Mouse (Mus musculus) embryo, embryonic 10.5 days (tissue): Measurements from ENCODE around the gene Ftsj1.

Experiments
- DNase-seq: peaks from one replicate; pipeline ENCODE4 v3.0.0-alpha.2; 2015; ENCODE audit warnings: low spot score

Ftsj1 gene

GRCm38 (mm10) chrX:8252334-8253285 is at the start of gene Ftsj1:
Ftsj1 (minus strand) TSS chrX:8252406.
- peak; percentile 90 for DNase-seq

GRCm38 (mm10) chrX:8288621-8289020 is 36.4 kb upstream of the Ftsj1 start:
- DNase-seq: no peak

- no peak for DNase-seq
Measured at GRCm38 (mm10) chrX:8274056-8274455, 21.9 kb upstream of the Ftsj1 start.

GRCm38 (mm10) chrX:8272000-8272399 is 19.8 kb upstream of the Ftsj1 start:
- no peak for DNase-seq

GRCm38 (mm10) chrX:8271083-8271820 is 19.0 kb upstream of the Ftsj1 start, which contains the start of gene Slc38a5:
Slc38a5 (plus strand) TSS chrX:8271133.
- peak; percentile 3 for DNase-seq

- DNase-seq: no peak
Measured at GRCm38 (mm10) chrX:8264222-8264621, 12.0 kb upstream of the Ftsj1 start.

GRCm38 (mm10) chrX:8263156-8263804 is 11.1 kb upstream of the Ftsj1 start:
- no peak for DNase-seq

- no peak for DNase-seq
Measured at GRCm38 (mm10) chrX:8259478-8259877, 7.3 kb upstream of the Ftsj1 start.

GRCm38 (mm10) chrX:8255807-8256206 is 3.6 kb upstream of the Ftsj1 start:
- no peak for DNase-seq

- DNase-seq: no peak
Measured at GRCm38 (mm10) chrX:8253711-8254110, 1.5 kb upstream of the Ftsj1 start.

- DNase-seq: no peak
Measured at GRCm38 (mm10) chrX:8251789-8252333, 345 bp downstream of the Ftsj1 start.

GRCm38 (mm10) chrX:8248542-8249120 is 3.6 kb downstream of the Ftsj1 start:
- no peak for DNase-seq

GRCm38 (mm10) chrX:8247680-8248079 is 4.5 kb downstream of the Ftsj1 start:
- no peak for DNase-seq

GRCm38 (mm10) chrX:8238804-8239395 is 13.3 kb downstream of the Ftsj1 start:
- DNase-seq: no peak

GRCm38 (mm10) chrX:8236704-8237103 is 15.5 kb downstream of the Ftsj1 start:
- DNase-seq: no peak

- DNase-seq: no peak
Measured at GRCm38 (mm10) chrX:8233602-8234001, 18.6 kb downstream of the Ftsj1 start.

- DNase-seq: no peak
Measured at GRCm38 (mm10) chrX:8230272-8230671, 21.9 kb downstream of the Ftsj1 start.

- DNase-seq: no peak
Measured at GRCm38 (mm10) chrX:8223473-8223872, 28.7 kb downstream of the Ftsj1 start.

- DNase-seq: no peak
Measured at GRCm38 (mm10) chrX:8222678-8223421, 29.4 kb downstream of the Ftsj1 start.

- DNase-seq: no peak
Measured at GRCm38 (mm10) chrX:8222296-8222677, 29.9 kb downstream of the Ftsj1 start.

GRCm38 (mm10) chrX:8219651-8220050 is 32.6 kb downstream of the Ftsj1 start:
- DNase-seq: no peak
